Comparison of ENCODE assay signal across 9 mouse cellular contexts in the genomic region with DNA sequence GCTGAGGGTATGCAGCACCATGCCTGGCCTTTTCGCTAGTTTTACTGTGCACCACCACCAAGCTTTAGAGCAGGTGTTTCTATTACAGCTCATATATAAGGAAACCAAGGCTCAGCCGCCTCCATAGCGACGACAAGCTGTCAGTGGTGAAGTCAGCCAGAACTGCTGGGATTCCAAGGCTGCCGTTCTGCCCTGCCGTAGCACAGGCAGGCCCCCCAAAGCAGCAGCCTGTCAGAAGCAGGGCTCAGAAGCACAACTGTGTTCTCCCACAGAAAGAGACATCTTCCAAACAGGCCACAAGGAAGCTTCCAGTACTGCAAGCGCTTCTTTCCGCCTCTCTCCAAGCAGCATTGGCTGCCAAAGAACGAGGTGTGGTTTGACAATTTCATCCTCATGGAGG.
A peak's percentile ranks its signal among the peaks of the same experiment; 100 is the strongest.
DNase-seq lines count a peak whose midpoint lies in the region; ATAC-seq lines count a peak whose summit lies in the region.
"Had no signal": no experiment of that assay in that cellular context is flagged by ENCODE, and none has a peak within 500 bp of the region (broad histone marks: within the 10 kb centered on the region; RNA-seq: fewer than 3 reads in every experiment).

No protein-coding gene starts in this region.

- H3K4me3 ChIP-seq in midbrain, embryonic 13.5 days (replicated peaks), result no peak overlapping the region
- H3K4me3 ChIP-seq in midbrain, embryonic 10.5 days, result no peak overlapping the region
- H3K4me3 ChIP-seq: stomach, embryonic 15.5 days had no signal

- no peak overlapping the region for H3K9ac ChIP-seq in midbrain, embryonic 13.5 days (replicated peaks)
- H3K9ac ChIP-seq: stomach, embryonic 15.5 days had no signal

- peak; percentile 5 for DNase-seq in embryo, embryonic 10 days (ENCODE audit: low spot score)
- no peak for DNase-seq in embryo, embryonic 9.5 days (ENCODE audit: extremely low spot score)
- no peak for DNase-seq in midbrain, embryonic 10.5 days (ENCODE audit: low spot score)
- DNase-seq in layer of hippocampus, postnatal 36 days, result peak; percentile 71 to 73
- DNase-seq in right cerebral cortex, postnatal 36 days (ENCODE audit: low spot score in 2 of 2), result peak; percentile 77 to 83
- no peak for DNase-seq in gastrocnemius, postnatal 25 days
- DNase-seq in adrenal gland, adult 8-10 months, result no peak

- 58% methylated on average over 9 of the region's 9 CpGs for WGBS in midbrain, embryonic 13.5 days
- 72% methylated on average over 9 of the region's 9 CpGs for WGBS in midbrain, embryonic 10.5 days

- H3K4me1 ChIP-seq in midbrain, embryonic 13.5 days (replicated peaks), result peaks cover 7% of the 10 kb centered on the region; the same call in 1 of the 2 replicates
- H3K4me1 ChIP-seq in midbrain, embryonic 10.5 days, result peaks cover 6% of the 10 kb centered on the region; the same call in 1 of the 2 replicates
- H3K4me1 ChIP-seq: stomach, embryonic 15.5 days had no signal

- H3K9me3 ChIP-seq in midbrain, embryonic 13.5 days, result no peaks in the 10 kb centered on the region
- no peaks in the 10 kb centered on the region for H3K9me3 ChIP-seq in midbrain, embryonic 10.5 days (replicated peaks)
- H3K9me3 ChIP-seq: stomach, embryonic 15.5 days had no signal

- no peaks in the 10 kb centered on the region for H3K36me3 ChIP-seq in midbrain, embryonic 13.5 days
- H3K36me3 ChIP-seq in midbrain, embryonic 10.5 days, result no peaks in the 10 kb centered on the region
- H3K36me3 ChIP-seq: stomach, embryonic 15.5 days had no signal

- 0 out of 2 replicates have a peak, but pooled peaks have one; percentile 20 for ATAC-seq in midbrain, embryonic 13.5 days

- H3K27me3 ChIP-seq in midbrain, embryonic 13.5 days, result no peaks in the 10 kb centered on the region
- no peaks in the 10 kb centered on the region for H3K27me3 ChIP-seq in midbrain, embryonic 10.5 days (ENCODE audit: low read depth, poor library complexity, severe bottlenecking)
- H3K27me3 ChIP-seq: stomach, embryonic 15.5 days had no signal

- H3K27ac ChIP-seq in midbrain, embryonic 13.5 days, result no peak overlapping the region
- no peak overlapping the region for H3K27ac ChIP-seq in midbrain, embryonic 10.5 days (replicated peaks)
- H3K27ac ChIP-seq: stomach, embryonic 15.5 days had no signal

- no peak overlapping the region for H3K4me2 ChIP-seq in midbrain, embryonic 13.5 days (replicated peaks)
- H3K4me2 ChIP-seq: stomach, embryonic 15.5 days had no signal

Comparison
In these comparisons a context has a peak if more than half of its experiments do, and no peak if none do; other contexts are left out.
1. DNase-seq: peak in embryo, embryonic 10 days (single experiment), layer of hippocampus, postnatal 36 days (2 of 2) and right cerebral cortex, postnatal 36 days (2 of 2); none in embryo, embryonic 9.5 days (single experiment), midbrain, embryonic 10.5 days (single experiment), gastrocnemius, postnatal 25 days (single experiment) and adrenal gland, adult 8-10 months (single experiment).